Mouse (Mus musculus): ENCODE measurements around the gene Slc9a1.

DNA sequence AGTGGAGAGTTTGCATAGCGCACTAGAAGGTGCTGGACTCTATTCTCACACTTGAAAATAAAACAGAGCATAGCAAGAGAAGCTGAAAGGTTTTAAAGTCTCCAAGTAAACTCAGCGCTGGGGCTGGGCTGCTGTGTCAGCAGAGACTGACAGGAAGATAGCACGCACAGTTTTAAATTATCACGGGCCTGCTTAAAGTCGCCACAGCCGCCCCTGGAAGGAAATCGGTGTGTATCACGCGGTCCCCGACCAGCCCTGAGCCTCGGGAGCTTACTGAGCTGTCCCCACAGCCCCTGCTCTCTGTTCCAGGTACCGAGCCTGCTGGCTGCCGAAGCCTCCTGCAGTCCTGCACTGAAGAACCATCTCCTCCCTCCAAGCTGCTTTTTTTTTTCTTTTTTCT is 32.5 kb downstream of the Slc9a1 start:
- TF ChIP-seq TBP (IDR thresholded peaks at IDR 0.05; ENCODE audit: low read depth, low read length) (no peak), POLR2A (IDR thresholded peaks at IDR 0.05; ENCODE audit: control insufficient read depth in 1 of 2, insufficient read depth in 1 of 2, low read depth in 1 of 2, low read length in 2 of 2, poor library complexity in 1 of 2) (no peak), CTCF (IDR thresholded peaks at IDR 0.05 in 2 of 3, conservative IDR thresholded peaks at IDR 0.05 in 1 of 3; ENCODE audit: control insufficient read depth in 1 of 3, insufficient read depth in 1 of 3, low read depth in 2 of 3, low read length in 3 of 3, poor library complexity in 1 of 3, severe bottlenecking in 1 of 3) (no peak), UBTF (IDR thresholded peaks at IDR 0.05; ENCODE audit: borderline replicate concordance, insufficient read depth, low read depth, low read length) (no peak)
